Mouse (Mus musculus): ENCODE data around the gene Cav1.

Cav1 gene

GRCm38 (mm10) chr6:17317944-17318343, 11.8 kb downstream of the Cav1 start:
- no peak for DNase-seq

GRCm38 (mm10) chr6:17321976-17322375, 15.8 kb downstream of the Cav1 start:
- DNase-seq, result no peak

GRCm38 (mm10) chr6:17327216-17327615, 21.1 kb downstream of the Cav1 start:
- peak; percentile 5 for DNase-seq

- DNase-seq, result no peak
Observed at GRCm38 (mm10) chr6:17329801-17330200, 23.7 kb downstream of the Cav1 start.

- DNase-seq, result no peak
Observed at GRCm38 (mm10) chr6:17337724-17338123, 31.6 kb downstream of the Cav1 start.

- no peak for DNase-seq
Observed at GRCm38 (mm10) chr6:17340406-17340805, 34.3 kb downstream of the Cav1 start.

- no peak for DNase-seq
Observed at GRCm38 (mm10) chr6:17348011-17348410, 41.9 kb downstream of the Cav1 start.

GRCm38 (mm10) chr6:17350803-17351202, 44.7 kb downstream of the Cav1 start:
- no peak for DNase-seq

GRCm38 (mm10) chr6:17358896-17359690, 53.0 kb downstream of the Cav1 start:
- peak; percentile 71 for DNase-seq

GRCm38 (mm10) chr6:17362771-17363170, 56.6 kb downstream of the Cav1 start:
- DNase-seq, result peak; percentile 31

GRCm38 (mm10) chr6:17363446-17364179, 57.5 kb downstream of the Cav1 start:
- no peak for DNase-seq

GRCm38 (mm10) chr6:17374326-17374725, 68.2 kb downstream of the Cav1 start:
- no peak for DNase-seq

GRCm38 (mm10) chr6:17377371-17377770, 71.2 kb downstream of the Cav1 start:
- no peak for DNase-seq

- DNase-seq, result no peak
Observed at GRCm38 (mm10) chr6:17380102-17380501, 74.0 kb downstream of the Cav1 start.

- DNase-seq, result no peak
Observed at GRCm38 (mm10) chr6:17381690-17382089, 75.6 kb downstream of the Cav1 start.

- no peak for DNase-seq
Observed at GRCm38 (mm10) chr6:17385531-17385930, 79.4 kb downstream of the Cav1 start.

- peak; percentile 9 for DNase-seq
Observed at GRCm38 (mm10) chr6:17387991-17388710, 82.0 kb downstream of the Cav1 start.

Measured in retina, postnatal 1 day (tissue).